Comparison of ENCODE assay signal across 10 mouse cellular contexts in genomic region chr1:63182636-63183270, GRCm38 (mm10). TPM values are rescaled to one million over a fixed set of nuclear protein-coding genes. Genes with fewer than 3 reads are reported as not detected.
DNase-seq lines count a peak whose midpoint lies in the region; ATAC-seq and TF ChIP-seq lines count a peak whose summit lies in the region.
"Had no signal": no experiment of that assay in that cellular context is flagged by ENCODE, and none has a peak within 500 bp of the region (broad histone marks: within the 10 kb centered on the region; RNA-seq: fewer than 3 reads in every experiment).

No protein-coding gene starts in this region.

- 59% methylated on average over 10 of the region's 10 CpGs for WGBS in heart, embryonic 12.5 days
- WGBS in midbrain, embryonic 13.5 days = 60% methylated on average over 10 of the region's 10 CpGs

- H3K27me3 ChIP-seq in heart, embryonic 12.5 days (replicated peaks) = no peaks in the 10 kb centered on the region
- no peaks in the 10 kb centered on the region for H3K27me3 ChIP-seq in CH12.LX (replicated peaks)
- H3K27me3 ChIP-seq in midbrain, embryonic 13.5 days = no peaks in the 10 kb centered on the region
- H3K27me3 ChIP-seq: heart, embryonic 15.5 days had no signal

- H3K27ac ChIP-seq in heart, embryonic 12.5 days (ENCODE audit: poor library complexity, severe bottlenecking) = no peak overlapping the region
- no peak overlapping the region for H3K27ac ChIP-seq in CH12.LX (ENCODE audit: insufficient read depth, low read depth)
- H3K27ac ChIP-seq in midbrain, embryonic 13.5 days = peak overlapping the region; percentile 68
- H3K27ac ChIP-seq: heart, embryonic 15.5 days had no signal

- in situ Hi-C loops in CH12.LX (cut with MboI; ENCODE audit: low pct_ligation_motif_present, low pct_unique_long_range_greater_than_20kb, low sequenced_read_pairs) = no loop called here

- no peak overlapping the region for H3K4me2 ChIP-seq in heart, embryonic 12.5 days
- H3K4me2 ChIP-seq in CH12.LX (ENCODE audit: insufficient read depth, low read depth, poor library complexity, severe bottlenecking) = no peak overlapping the region
- no peak overlapping the region for H3K4me2 ChIP-seq in midbrain, embryonic 13.5 days (replicated peaks)
- H3K4me2 ChIP-seq: heart, embryonic 15.5 days had no signal

- no peak for ATAC-seq in heart, embryonic 12.5 days (ENCODE audit: insufficient number of reproducible peaks, low FRiP score)
- no peak for ATAC-seq in midbrain, embryonic 13.5 days

- no peaks in the 10 kb centered on the region for H3K9me3 ChIP-seq in heart, embryonic 12.5 days (replicated peaks)
- H3K9me3 ChIP-seq in CH12.LX (replicated peaks; ENCODE audit: low read length) = no peaks in the 10 kb centered on the region
- H3K9me3 ChIP-seq in midbrain, embryonic 13.5 days = no peaks in the 10 kb centered on the region
- H3K9me3 ChIP-seq: heart, embryonic 15.5 days had no signal

- no peak overlapping the region for H3K9ac ChIP-seq in heart, embryonic 12.5 days
- no peak overlapping the region for H3K9ac ChIP-seq in CH12.LX (ENCODE audit: insufficient read depth, low read depth)
- no peak overlapping the region for H3K9ac ChIP-seq in midbrain, embryonic 13.5 days (replicated peaks)
- H3K9ac ChIP-seq: heart, embryonic 15.5 days had no signal

- H3K4me1 ChIP-seq in heart, embryonic 12.5 days (replicated peaks) = peaks cover 7% of the 10 kb centered on the region
- peaks cover 0 to 27% of the 10 kb centered on the region in 2 experiments; a peak in 2 of 4 replicates for H3K4me1 ChIP-seq in CH12.LX (ENCODE audit: control insufficient read depth in 1 of 2, insufficient read depth in 2 of 2)
- peaks cover 12% of the 10 kb centered on the region for H3K4me1 ChIP-seq in midbrain, embryonic 13.5 days (replicated peaks)

- peaks cover 27% of the 10 kb centered on the region for H3K36me3 ChIP-seq in heart, embryonic 12.5 days
- H3K36me3 ChIP-seq in CH12.LX (replicated peaks in 1 of 2; ENCODE audit: control insufficient read depth in 1 of 2, insufficient read depth in 1 of 2, low read length in 1 of 2) = peaks cover 29 to 47% of the 10 kb centered on the region in 2 experiments
- peaks cover 22% of the 10 kb centered on the region for H3K36me3 ChIP-seq in midbrain, embryonic 13.5 days

- TF ChIP-seq CTCF in CH12.LX (conservative IDR thresholded peaks at IDR 0.05 in 1 of 2, IDR thresholded peaks at IDR 0.05 in 1 of 2; ENCODE audit: low read depth in 2 of 2, low read length in 2 of 2) = peak; percentile 36 to 69; a peak in 3 of 4 replicates

- TF ChIP-seq RAD21 in CH12.LX (IDR thresholded peaks at IDR 0.05; ENCODE audit: low read depth, low read length) = peak; percentile 13

- peak; percentile 49 for DNase-seq in heart, adult 8-10 months (ENCODE audit: low spot score)
- peak; percentile 45 for DNase-seq in CH12.LX (ENCODE audit: extremely low read depth)
- peak; percentile 69 to 76 for DNase-seq in cerebellum, postnatal 10 days
- peak; percentile 64 to 82 for DNase-seq in frontal cortex, postnatal 36 days (ENCODE audit: low spot score in 2 of 2)
- peak; percentile 49 to 76 for DNase-seq in layer of hippocampus, postnatal 25 days (ENCODE audit: extremely low spot score in 1 of 2, low spot score in 1 of 2)
- peak; percentile 52 for DNase-seq in thymus, postnatal 25 days

- TF ChIP-seq EP300 in CH12.LX (IDR thresholded peaks at IDR 0.05; ENCODE audit: low read length) = no peak

- H3K79me2 ChIP-seq in CH12.LX (replicated peaks; ENCODE audit: control insufficient read depth, extremely low read depth, insufficient read depth, poor library complexity, severe bottlenecking) = peaks cover 13% of the 10 kb centered on the region

- TF ChIP-seq POLR2A in CH12.LX (IDR thresholded peaks at IDR 0.05; ENCODE audit: low read depth, low read length) = no peak

- H3K4me3 ChIP-seq in heart, embryonic 12.5 days = no peak overlapping the region
- H3K4me3 ChIP-seq in CH12.LX (replicated peaks in 1 of 3; ENCODE audit: low read depth in 2 of 3, low read length in 2 of 3, poor library complexity in 1 of 3) = no peak overlapping the region
- no peak overlapping the region for H3K4me3 ChIP-seq in midbrain, embryonic 13.5 days (replicated peaks)
- H3K4me3 ChIP-seq: heart, embryonic 15.5 days; myocyte had no signal

- dilution Hi-C loops in CH12.LX (cut with MboI; ENCODE audit: extremely low pct_ligation_motif_present, extremely low pct_unique_long_range_greater_than_20kb, low sequenced_read_pairs) = no loop called here

TF ChIP-seq in CH12.LX, 34 proteins besides CTCF, POLR2A, EP300 and RAD21:
- TF ChIP-seq KAT2A (IDR thresholded peaks at IDR 0.05; ENCODE audit: insufficient replicate concordance, low read length) (no peak), MYC (IDR thresholded peaks at IDR 0.05; ENCODE audit: low read depth, low read length) (0 out of 2 replicates have a peak, but pooled peaks have one; percentile 18), SMC3 (IDR thresholded peaks at IDR 0.05; ENCODE audit: low read depth, low read length) (peak; percentile 46), CHD2 (IDR thresholded peaks at IDR 0.05; ENCODE audit: low read length) (peak; percentile 23; the same call in 1 of the 2 replicates)
TF ChIP-seq in CH12.LX: peak in this region for 3.

RNA-seq across cellular contexts. Expression of gene Ndufs1, which starts 6.1 kb away (rescaled TPM):
- total RNA-seq in heart, adult 8-10 months (2022) = 100 to 1,000 TPM; 786 to 841 (median 811) TPM
- polyA plus RNA-seq in heart, embryonic 12.5 days (2016; fragmentation: Nextera tagmentation; extraction: Ambion mirVana) = 327 and 338 TPM in 2 replicates
- total RNA-seq in CH12.LX (2012; rRNA removed) = 56.9 and 73.2 TPM in 2 replicates
- total RNA-seq in CH12.LX (2014; rRNA removed) = 139 and 140 TPM in 2 replicates
- 87.1 and 104 TPM in 2 replicates for polyA plus RNA-seq in CH12.LX (2012; ENCODE audit: insufficient read length, low read depth)
- 100 to 1,000 TPM; 155 to 160 TPM for total RNA-seq in layer of hippocampus, postnatal 25 days (2021)
- polyA plus RNA-seq in midbrain, embryonic 13.5 days (2015; fragmentation: Nextera tagmentation; extraction: Ambion mirVana) = 134 and 143 TPM in 2 replicates

RNA-seq across cellular contexts. Expression of gene Eef1b2, which starts 6.1 kb away (rescaled TPM):
- total RNA-seq in heart, adult 8-10 months (2022) = 100 to 1,000 TPM; 335 to 493 (median 403) TPM
- polyA plus RNA-seq in heart, embryonic 12.5 days (2016; fragmentation: Nextera tagmentation; extraction: Ambion mirVana) = 291 and 297 TPM in 2 replicates
- 1,842 and 1,999 TPM in 2 replicates for total RNA-seq in CH12.LX (2012; rRNA removed)
- 1,302 and 1,454 TPM in 2 replicates for total RNA-seq in CH12.LX (2014; rRNA removed)
- polyA plus RNA-seq in CH12.LX (2012; ENCODE audit: insufficient read length, low read depth) = 1,881 and 2,419 TPM in 2 replicates
- total RNA-seq in layer of hippocampus, postnatal 25 days (2021) = 100 to 1,000 TPM; 331 to 395 TPM
- polyA plus RNA-seq in midbrain, embryonic 13.5 days (2015; fragmentation: Nextera tagmentation; extraction: Ambion mirVana) = 462 and 473 TPM in 2 replicates

RNA-seq across cellular contexts. Expression of gene Gpr1, which starts 31.6 kb away (rescaled TPM):
- under 1 TPM; 0.25 to 0.55 (median 0.40) TPM for total RNA-seq in heart, adult 8-10 months (2022)
- polyA plus RNA-seq in heart, embryonic 12.5 days (2016; fragmentation: Nextera tagmentation; extraction: Ambion mirVana) = 0.11 TPM in 1 of 2 replicates, not detected in the other
- total RNA-seq in CH12.LX (2012; rRNA removed) (not detected in 2 replicates), CH12.LX (2014; rRNA removed) (not detected in 2 replicates)
- not detected in 2 replicates for polyA plus RNA-seq in CH12.LX (2012; ENCODE audit: insufficient read length, low read depth)
- under 1 TPM; 0.38 to 0.52 TPM for total RNA-seq in layer of hippocampus, postnatal 25 days (2021)
- 0.43 and 0.70 TPM in 2 replicates for polyA plus RNA-seq in midbrain, embryonic 13.5 days (2015; fragmentation: Nextera tagmentation; extraction: Ambion mirVana)

Comparison
In these comparisons a context has a peak if more than half of its experiments do, and no peak if none do; other contexts are left out.
1. RNA of gene Ndufs1, which starts 6.1 kb away (total RNA-seq): 786 to 841 TPM in heart, adult 8-10 months; 155 to 160 TPM in layer of hippocampus, postnatal 25 days and 56.9 to 140 TPM in CH12.LX; every median in the first group is over 4 times any median in the second.
2. Peak in every context shown above with its lines, with median percentiles within 50 percentile points of each other: DNase-seq.